Mouse (Mus musculus): ENCODE data around the gene Ppp1r32. TPM values are rescaled to one million over a fixed set of nuclear protein-coding genes. Genes with fewer than 3 reads are reported as not detected.

Ppp1r32 gene
- polyA plus RNA-seq, 1 experiment from 2014 or later = 3.0 TPM

GRCm38 (mm10) chr19:10497512-10498160 lies 14.9 kb upstream of the Ppp1r32 start:
- H3K4me1 ChIP-seq (replicated peaks) = peaks cover 20% of the 10 kb centered on the region
- H3K27ac ChIP-seq = peak overlapping the region; percentile 30; the same call in 1 of the 2 replicates
- ATAC-seq (ENCODE audit: low FRiP score) = no peak
- H3K36me3 ChIP-seq = peaks cover 33% of the 10 kb centered on the region
- H3K9ac ChIP-seq = no peak overlapping the region
- H3K4me2 ChIP-seq = no peak overlapping the region
- no peak overlapping the region for H3K4me3 ChIP-seq
- 57% methylated on average over 8 of the region's 8 CpGs for WGBS
- H3K9me3 ChIP-seq = no peaks in the 10 kb centered on the region
- H3K27me3 ChIP-seq = no peaks in the 10 kb centered on the region

GRCm38 (mm10) chr19:10496976-10497375 lies 14.2 kb upstream of the Ppp1r32 start:
- Histone ChIP-seq H3K27ac (peak overlapping the region; percentile 70), H3K4me3 (no peak overlapping the region), H3K9me3 (no peaks in the 10 kb centered on the region), H3K4me1 (replicated peaks) (peaks cover 20% of the 10 kb centered on the region), H3K27me3 (no peaks in the 10 kb centered on the region), H3K36me3 (peaks cover 31% of the 10 kb centered on the region), H3K4me2 (no peak overlapping the region), H3K9ac (0 out of 2 replicates have a peak overlapping the region, but pooled peaks have one; percentile 24)
- ATAC-seq (ENCODE audit: low FRiP score) = no peak
- 71% methylated on average over 2 of the region's 2 CpGs for WGBS

GRCm38 (mm10) chr19:10495670-10496069 lies 12.9 kb upstream of the Ppp1r32 start:
- H3K27ac ChIP-seq = peak overlapping the region; percentile 35; the same call in 1 of the 2 replicates
- peaks cover 20% of the 10 kb centered on the region for H3K4me1 ChIP-seq (replicated peaks)
- H3K4me2 ChIP-seq = no peak overlapping the region
- H3K27me3 ChIP-seq = no peaks in the 10 kb centered on the region
- H3K4me3 ChIP-seq = no peak overlapping the region
- ATAC-seq (ENCODE audit: low FRiP score) = no peak
- no peaks in the 10 kb centered on the region for H3K9me3 ChIP-seq
- no peak overlapping the region for H3K9ac ChIP-seq
- 87% methylated on average over 1 of the region's 1 CpGs for WGBS
- H3K36me3 ChIP-seq = peaks cover 18% of the 10 kb centered on the region

- Histone ChIP-seq H3K27ac (no peak overlapping the region), H3K4me1 (replicated peaks) (peaks cover 10% of the 10 kb centered on the region), H3K9me3 (no peaks in the 10 kb centered on the region), H3K4me3 (no peak overlapping the region), H3K9ac (no peak overlapping the region), H3K36me3 (no peaks in the 10 kb centered on the region), H3K4me2 (no peak overlapping the region), H3K27me3 (peaks cover 14% of the 10 kb centered on the region; the same call in 1 of the 2 replicates)
- peak; percentile 85 for ATAC-seq (ENCODE audit: low FRiP score)
- 24% methylated on average over 9 of the region's 9 CpGs for WGBS
Measured at GRCm38 (mm10) chr19:10486264-10486738, 3.6 kb upstream of the Ppp1r32 start.

DNA sequence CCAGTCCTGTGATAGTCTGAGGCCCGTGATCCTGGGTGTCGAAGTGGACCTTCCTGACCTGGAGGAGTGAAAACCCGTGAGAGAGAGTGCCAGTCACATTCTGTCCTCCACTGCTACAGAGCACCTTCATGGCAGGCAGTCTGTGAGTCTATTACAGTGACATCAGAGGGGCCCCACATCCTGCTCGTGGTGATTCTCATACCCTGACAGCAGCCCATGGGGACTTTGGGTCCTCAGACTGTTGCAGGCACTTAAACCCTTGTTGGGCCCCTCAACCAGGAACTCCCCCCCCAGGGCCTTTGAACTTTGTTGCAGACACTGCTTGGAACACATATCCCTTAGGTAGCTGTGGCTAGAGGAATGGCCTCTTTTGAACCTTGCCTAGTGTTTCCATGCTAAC lies 3.2 kb downstream of the Ppp1r32 start:
- H3K27me3 ChIP-seq = peaks cover 15% of the 10 kb centered on the region; the same call in 1 of the 2 replicates
- no peaks in the 10 kb centered on the region for H3K9me3 ChIP-seq
- peaks cover 10% of the 10 kb centered on the region for H3K4me1 ChIP-seq (replicated peaks)
- H3K27ac ChIP-seq = no peak overlapping the region
- 78% methylated on average over 4 of the region's 4 CpGs for WGBS
- no peak for ATAC-seq (ENCODE audit: low FRiP score)
- H3K36me3 ChIP-seq = no peaks in the 10 kb centered on the region
- no peak overlapping the region for H3K9ac ChIP-seq
- no peak overlapping the region for H3K4me3 ChIP-seq
- no peak overlapping the region for H3K4me2 ChIP-seq

DNA sequence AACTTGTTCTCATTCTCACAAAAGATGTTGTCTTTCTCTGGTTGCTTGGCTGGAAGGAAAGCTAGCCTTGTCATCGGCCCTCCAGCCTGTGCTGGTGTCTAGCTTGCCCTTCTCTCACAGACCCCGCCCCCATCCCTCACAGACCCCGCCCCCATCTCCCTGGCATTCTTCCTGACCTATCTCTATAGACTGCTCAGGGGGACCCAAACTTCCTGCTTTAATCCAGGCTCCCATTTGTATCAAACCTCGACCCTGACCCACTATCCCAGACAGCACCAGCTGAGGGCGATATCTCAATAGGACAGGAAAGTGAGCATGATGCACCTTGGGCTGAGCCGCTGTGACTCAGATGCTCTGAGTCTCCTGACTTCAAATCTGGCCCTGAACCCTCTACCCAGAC lies 8.9 kb downstream of the Ppp1r32 start:
- Histone ChIP-seq H3K4me1 (replicated peaks) (0 out of 2 replicates have a peak, but pooled peaks cover 5% of the 10 kb centered on the region), H3K27me3 (peaks cover 12% of the 10 kb centered on the region; the same call in 1 of the 2 replicates), H3K4me2 (no peak overlapping the region), H3K9ac (no peak overlapping the region), H3K27ac (no peak overlapping the region), H3K4me3 (no peak overlapping the region), H3K36me3 (no peaks in the 10 kb centered on the region), H3K9me3 (no peaks in the 10 kb centered on the region)
- no peak for ATAC-seq (ENCODE audit: low FRiP score)
- WGBS = 22% methylated on average over 6 of the region's 6 CpGs

DNA sequence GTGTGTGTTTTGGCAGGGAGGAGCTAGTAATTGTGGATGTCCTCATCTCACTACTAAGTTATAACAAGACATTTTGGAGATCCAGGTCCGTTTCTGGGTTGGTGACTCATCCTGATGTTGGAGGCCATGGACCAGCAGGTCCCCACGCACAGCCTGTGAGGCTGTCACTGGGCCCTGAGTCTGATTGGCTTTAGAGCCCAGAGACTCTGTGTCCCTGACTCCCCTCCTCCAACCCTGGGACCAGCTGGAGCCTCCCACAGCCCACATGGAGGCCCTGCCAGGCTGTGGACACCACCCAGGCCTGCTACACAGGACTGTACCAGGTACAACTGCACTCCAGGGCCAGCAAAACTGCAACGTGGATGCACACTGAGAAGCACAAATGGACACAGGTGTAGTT lies 9.8 kb downstream of the Ppp1r32 start:
- ATAC-seq (ENCODE audit: low FRiP score) = no peak
- no peaks in the 10 kb centered on the region for H3K9me3 ChIP-seq
- peaks cover 11% of the 10 kb centered on the region; the same call in 1 of the 2 replicates for H3K27me3 ChIP-seq
- WGBS = 77% methylated on average over 3 of the region's 3 CpGs
- no peaks in the 10 kb centered on the region for H3K36me3 ChIP-seq
- no peak overlapping the region for H3K9ac ChIP-seq
- H3K4me1 ChIP-seq (replicated peaks) = 0 out of 2 replicates have a peak, but pooled peaks cover 5% of the 10 kb centered on the region
- no peak overlapping the region for H3K4me2 ChIP-seq
- H3K27ac ChIP-seq = no peak overlapping the region
- no peak overlapping the region for H3K4me3 ChIP-seq

DNA sequence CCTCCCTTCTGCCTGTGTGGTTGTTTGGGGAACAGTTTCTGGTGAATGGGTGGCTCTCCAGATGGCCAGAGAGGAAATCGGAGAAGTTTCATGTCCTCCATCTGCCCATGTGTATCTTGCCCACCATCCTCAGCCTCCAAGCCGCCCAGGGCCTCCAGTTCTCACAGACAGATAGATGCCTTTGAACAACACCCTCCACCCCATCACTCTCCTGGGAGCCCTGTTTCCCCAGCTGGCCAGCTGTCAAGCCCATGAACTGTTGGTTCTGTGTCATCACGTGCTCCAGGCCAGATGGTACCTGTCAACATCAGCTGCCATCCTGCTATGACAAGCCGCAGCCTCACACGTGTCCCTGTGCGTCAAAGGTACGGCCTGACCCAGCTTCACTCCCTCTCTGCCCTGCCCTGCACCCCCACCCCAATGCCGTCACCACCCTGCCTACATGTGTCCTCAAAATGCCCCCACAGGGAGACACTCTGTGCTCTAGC lies 13.5 kb downstream of the Ppp1r32 start:
- Histone ChIP-seq H3K36me3 (no peaks in the 10 kb centered on the region), H3K27me3 (no peaks in the 10 kb centered on the region), H3K4me3 (no peak overlapping the region), H3K4me2 (no peak overlapping the region), H3K9me3 (no peaks in the 10 kb centered on the region), H3K9ac (no peak overlapping the region), H3K4me1 (replicated peaks) (0 out of 2 replicates have a peak, but pooled peaks cover 5% of the 10 kb centered on the region), H3K27ac (no peak overlapping the region)
- WGBS = 58% methylated on average over 8 of the region's 8 CpGs
- ATAC-seq (ENCODE audit: low FRiP score) = no peak

DNA sequence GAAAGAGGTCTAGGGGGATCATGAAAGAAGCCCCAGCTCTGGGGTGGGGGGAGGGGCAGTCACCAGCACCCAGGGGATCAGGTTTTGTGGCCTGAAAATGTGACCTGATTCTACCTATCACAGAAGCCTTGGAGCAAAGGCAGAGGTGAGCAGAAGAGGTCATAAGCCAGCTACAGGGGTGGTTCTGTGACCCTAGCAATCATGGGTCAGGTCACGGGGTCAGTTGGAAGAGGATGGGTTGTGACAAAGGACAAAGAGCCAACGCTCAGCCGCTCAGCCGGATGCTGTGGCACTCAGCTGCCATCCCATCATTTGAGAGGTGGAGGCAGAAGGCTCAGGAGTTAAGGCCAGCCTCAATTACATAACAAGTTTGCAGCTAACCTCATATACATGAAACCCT lies 18.3 kb downstream of the Ppp1r32 start:
- ATAC-seq (ENCODE audit: low FRiP score) = no peak
- Histone ChIP-seq H3K9me3 (no peaks in the 10 kb centered on the region), H3K4me1 (replicated peaks) (peaks cover 14% of the 10 kb centered on the region; the same call in 1 of the 2 replicates), H3K4me3 (no peak overlapping the region), H3K27me3 (peaks cover 36% of the 10 kb centered on the region), H3K9ac (no peak overlapping the region), H3K36me3 (no peaks in the 10 kb centered on the region), H3K4me2 (no peak overlapping the region), H3K27ac (no peak overlapping the region)
- WGBS = 15% methylated on average over 4 of the region's 4 CpGs

- WGBS = 46% methylated on average over 7 of the region's 7 CpGs
- Histone ChIP-seq H3K9ac (no peak overlapping the region), H3K4me1 (replicated peaks) (peaks cover 28% of the 10 kb centered on the region), H3K9me3 (no peaks in the 10 kb centered on the region), H3K36me3 (no peaks in the 10 kb centered on the region), H3K4me2 (no peak overlapping the region), H3K27me3 (peaks cover 61% of the 10 kb centered on the region), H3K27ac (no peak overlapping the region), H3K4me3 (no peak overlapping the region)
- no peak for ATAC-seq (ENCODE audit: low FRiP score)
Measured at GRCm38 (mm10) chr19:10461584-10461983, 21.1 kb downstream of the Ppp1r32 start.

- Histone ChIP-seq H3K4me3 (no peak overlapping the region), H3K27ac (no peak overlapping the region), H3K27me3 (peaks cover 78% of the 10 kb centered on the region), H3K36me3 (no peaks in the 10 kb centered on the region), H3K9ac (no peak overlapping the region), H3K4me1 (replicated peaks) (peaks cover 35% of the 10 kb centered on the region), H3K4me2 (no peak overlapping the region), H3K9me3 (no peaks in the 10 kb centered on the region)
- no peak for ATAC-seq (ENCODE audit: low FRiP score)
- 44% methylated on average over 11 of the region's 11 CpGs for WGBS
Measured at GRCm38 (mm10) chr19:10459907-10460306, 22.8 kb downstream of the Ppp1r32 start.

DNA sequence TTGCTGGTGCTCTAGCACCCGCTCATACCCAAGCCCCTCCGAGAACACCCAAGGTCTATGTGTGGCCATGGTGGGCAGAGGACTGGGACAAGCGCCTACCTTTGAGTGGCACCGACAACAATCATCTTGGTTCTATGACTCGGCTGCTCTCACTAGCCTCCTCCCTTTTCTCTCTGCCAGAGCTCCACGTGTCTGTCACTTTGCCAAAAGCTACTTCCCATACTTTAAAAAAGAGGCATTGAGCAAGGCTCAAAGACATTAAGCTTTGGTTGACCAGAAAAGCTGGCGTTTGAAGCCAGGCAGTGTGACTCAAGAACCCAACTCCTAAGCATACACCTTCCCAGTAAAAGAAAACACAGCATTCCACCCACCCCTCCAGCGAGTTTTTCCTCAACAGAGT lies 24.6 kb downstream of the Ppp1r32 start:
- peaks cover 91% of the 10 kb centered on the region for H3K27me3 ChIP-seq
- H3K36me3 ChIP-seq = no peaks in the 10 kb centered on the region
- H3K4me2 ChIP-seq = peak overlapping the region; percentile 83
- no peaks in the 10 kb centered on the region for H3K9me3 ChIP-seq
- ATAC-seq (ENCODE audit: low FRiP score) = no peak; the same call in 1 of the 2 replicates
- 27% methylated on average over 8 of the region's 8 CpGs for WGBS
- H3K4me3 ChIP-seq = peak overlapping the region; percentile 50
- H3K4me1 ChIP-seq (replicated peaks) = peaks cover 39% of the 10 kb centered on the region
- H3K27ac ChIP-seq = no peak overlapping the region
- no peak overlapping the region for H3K9ac ChIP-seq

GRCm38 (mm10) chr19:10457484-10457800 lies 25.3 kb downstream of the Ppp1r32 start:
- Histone ChIP-seq H3K4me1 (replicated peaks) (peaks cover 39% of the 10 kb centered on the region), H3K4me2 (peak overlapping the region; percentile 83), H3K27me3 (peaks cover 90% of the 10 kb centered on the region), H3K27ac (no peak overlapping the region), H3K9me3 (no peaks in the 10 kb centered on the region), H3K4me3 (peak overlapping the region; percentile 50), H3K9ac (peak overlapping the region; percentile 71), H3K36me3 (no peaks in the 10 kb centered on the region)
- ATAC-seq (ENCODE audit: low FRiP score) = peak; percentile 91
- WGBS = 0% methylated on average over 32 of the region's 34 CpGs
